Mouse (Mus musculus): ENCODE measurements around the gene St3gal6.

St3gal6 gene

DNA sequence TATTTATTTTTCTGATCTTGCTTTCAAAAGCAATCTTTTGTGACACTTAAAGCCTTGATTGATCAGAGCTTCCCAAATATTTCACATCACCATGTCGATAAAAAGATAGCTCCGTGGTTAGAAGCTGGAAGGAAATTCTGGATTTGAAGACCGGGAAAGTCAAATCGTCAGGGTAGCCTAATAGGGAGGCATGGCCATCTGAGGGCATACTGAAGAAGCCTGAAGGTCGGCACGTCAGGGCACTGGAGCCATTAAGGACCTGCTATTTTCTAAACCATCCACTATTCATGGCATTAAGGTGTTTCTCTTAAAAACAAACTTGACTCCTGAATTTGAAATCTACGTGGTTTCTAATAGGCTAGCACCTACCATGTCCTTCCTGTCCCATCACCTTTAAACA lies 2.1 kb downstream of the St3gal6 start:
- peak in 1 of 2 experiments; percentile 41 for DNase-seq (ENCODE audit: inconsistent age in 2 of 2, low spot score in 1 of 2)

- DNase-seq (ENCODE audit: inconsistent age in 2 of 2, low spot score in 1 of 2) = no peak
Observed at GRCm38 (mm10) chr16:58521182-58521581, 2.9 kb downstream of the St3gal6 start.

- no peak for DNase-seq (ENCODE audit: inconsistent age in 2 of 2, low spot score in 1 of 2)
Observed at GRCm38 (mm10) chr16:58520457-58520856, 3.6 kb downstream of the St3gal6 start.

DNA sequence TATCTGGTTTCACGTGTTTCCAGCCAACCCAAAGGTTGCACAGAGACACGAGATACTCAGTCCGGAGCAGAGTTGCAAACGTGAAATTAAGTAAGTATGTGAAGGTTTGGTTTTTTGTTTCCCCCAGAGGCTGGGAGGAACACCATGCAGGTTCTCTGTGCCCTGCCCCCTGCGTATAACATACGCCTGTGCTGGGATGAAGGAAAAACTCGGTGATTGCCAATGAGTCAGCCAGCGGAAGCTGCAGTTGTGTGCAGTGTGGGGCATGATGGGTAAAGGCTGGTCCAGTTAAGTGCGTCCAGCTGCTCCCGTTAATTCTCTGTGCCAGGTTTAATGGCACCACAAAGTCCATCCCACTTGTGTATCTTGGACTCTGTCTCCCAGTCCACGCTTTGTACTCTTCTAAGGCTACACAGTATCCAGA lies 4.4 kb downstream of the St3gal6 start:
- DNase-seq (ENCODE audit: inconsistent age in 2 of 2, low spot score in 1 of 2) = peak in 1 of 2 experiments; percentile 52

- DNase-seq (ENCODE audit: inconsistent age in 2 of 2, low spot score in 1 of 2) = no peak
Observed at GRCm38 (mm10) chr16:58516960-58517798, 6.9 kb downstream of the St3gal6 start.

DNA sequence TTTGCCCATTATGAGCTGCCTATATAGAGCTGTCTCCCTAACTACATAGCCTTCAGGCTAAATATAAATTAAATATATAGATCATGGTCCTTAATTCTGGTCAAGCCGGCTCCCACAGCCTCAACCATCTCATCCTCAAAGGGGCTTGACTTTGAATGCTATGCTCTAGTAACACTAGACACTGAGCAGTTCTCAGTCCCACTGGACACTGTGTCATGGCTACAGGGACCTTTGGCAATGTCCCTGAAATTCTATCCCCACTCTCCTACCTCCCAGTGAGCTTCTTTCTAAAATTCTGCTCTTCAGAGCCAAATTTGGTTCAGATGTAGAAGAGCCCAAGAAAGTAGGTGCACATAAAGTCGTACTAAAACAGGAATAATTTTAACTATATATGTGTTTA lies 7.9 kb downstream of the St3gal6 start:
- DNase-seq (ENCODE audit: inconsistent age in 2 of 2, low spot score in 1 of 2) = no peak

DNA sequence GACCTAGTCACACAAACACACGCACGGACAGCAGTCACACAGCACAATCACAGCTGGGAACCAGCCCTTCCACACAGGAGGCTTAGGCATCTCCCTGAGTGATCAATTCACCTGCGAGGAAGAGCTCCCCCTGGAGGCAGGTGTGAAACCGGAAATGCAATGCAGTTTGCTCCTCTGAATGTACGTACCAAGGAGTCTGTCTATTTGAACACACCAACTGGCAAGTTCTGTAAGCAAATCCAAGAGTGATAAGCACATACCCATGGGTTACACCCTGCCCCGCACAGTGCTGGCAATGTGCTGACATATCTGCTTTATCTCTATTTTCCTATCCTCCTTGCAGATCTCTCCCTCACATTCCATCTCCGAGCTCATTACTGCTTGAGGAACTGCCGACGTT lies 9.5 kb downstream of the St3gal6 start:
- peak in 1 of 2 experiments; percentile 69 for DNase-seq (ENCODE audit: inconsistent age in 2 of 2, low spot score in 1 of 2)

DNA sequence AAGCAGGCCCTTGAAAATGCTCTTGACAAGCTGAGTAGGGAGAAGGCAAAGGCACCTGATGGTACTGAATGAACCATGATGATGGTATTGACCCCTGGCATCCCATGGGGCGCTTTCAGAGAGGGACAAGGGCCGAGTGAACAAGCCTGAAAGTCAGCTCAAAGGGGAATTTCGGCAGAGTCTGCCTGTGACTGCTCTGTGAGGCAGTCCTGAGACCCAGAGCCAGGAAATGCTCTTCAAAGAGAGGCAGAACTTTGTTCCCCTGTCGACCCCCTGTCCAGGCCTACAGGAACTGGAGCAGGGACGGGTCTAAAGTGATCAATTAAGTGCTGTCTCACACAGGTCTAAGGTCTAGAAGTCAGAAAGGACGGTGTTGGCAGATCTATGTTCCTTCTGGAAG lies 10.3 kb downstream of the St3gal6 start:
- DNase-seq (ENCODE audit: inconsistent age in 2 of 2, low spot score in 1 of 2) = peak in 1 of 2 experiments; percentile 78

DNA sequence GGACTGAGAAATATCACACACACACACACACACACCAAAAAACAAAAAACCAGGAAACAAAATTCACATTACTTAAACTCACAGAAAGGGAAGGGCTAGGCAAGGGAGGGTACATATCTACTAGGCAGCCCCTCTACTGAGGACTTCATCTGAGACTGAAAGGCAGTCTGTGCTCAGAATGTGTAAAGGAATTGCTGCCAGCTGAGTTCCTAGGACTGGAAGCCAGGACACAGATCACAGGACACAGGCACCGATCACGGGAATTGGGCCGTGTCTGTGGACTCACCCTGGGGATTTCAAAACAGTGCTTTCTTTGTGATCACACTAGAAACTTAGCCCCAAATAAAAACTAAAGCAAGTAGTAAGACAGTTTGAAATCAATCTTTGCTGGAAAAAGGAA lies 11.2 kb downstream of the St3gal6 start:
- peak in 1 of 2 experiments; percentile 62 for DNase-seq (ENCODE audit: inconsistent age in 2 of 2, low spot score in 1 of 2)

GRCm38 (mm10) chr16:58512181-58512761 lies 11.8 kb downstream of the St3gal6 start:
- DNase-seq (ENCODE audit: inconsistent age in 2 of 2, low spot score in 1 of 2) = peak in 1 of 2 experiments; percentile 65

DNA sequence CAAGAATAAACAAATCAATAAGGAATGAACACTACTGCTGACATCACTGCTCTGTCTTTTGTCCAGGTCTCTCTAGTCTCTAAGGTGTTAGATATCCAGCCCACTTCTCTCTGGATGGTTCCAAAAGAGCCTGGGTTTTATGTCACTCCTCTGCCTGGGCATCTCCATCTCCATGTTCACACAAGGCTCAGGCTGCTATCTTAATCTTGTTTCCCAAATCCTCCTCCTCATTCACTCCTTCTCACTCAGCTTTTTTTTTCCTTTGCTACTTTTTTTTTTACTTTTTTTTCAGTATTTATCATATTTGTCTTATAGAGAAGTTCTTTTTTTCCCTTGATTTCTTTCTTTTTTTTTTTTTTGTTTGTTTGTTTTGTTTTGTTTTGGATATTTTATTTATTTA lies 19.1 kb downstream of the St3gal6 start:
- no peak for DNase-seq (ENCODE audit: inconsistent age in 2 of 2, low spot score in 1 of 2)

- DNase-seq (ENCODE audit: inconsistent age in 2 of 2, low spot score in 1 of 2) = no peak
Observed at GRCm38 (mm10) chr16:58502566-58502965, 21.5 kb downstream of the St3gal6 start.

- DNase-seq (ENCODE audit: inconsistent age in 2 of 2, low spot score in 1 of 2) = peak in 1 of 2 experiments; percentile 33
Observed at GRCm38 (mm10) chr16:58501760-58502301, 22.2 kb downstream of the St3gal6 start.

DNA sequence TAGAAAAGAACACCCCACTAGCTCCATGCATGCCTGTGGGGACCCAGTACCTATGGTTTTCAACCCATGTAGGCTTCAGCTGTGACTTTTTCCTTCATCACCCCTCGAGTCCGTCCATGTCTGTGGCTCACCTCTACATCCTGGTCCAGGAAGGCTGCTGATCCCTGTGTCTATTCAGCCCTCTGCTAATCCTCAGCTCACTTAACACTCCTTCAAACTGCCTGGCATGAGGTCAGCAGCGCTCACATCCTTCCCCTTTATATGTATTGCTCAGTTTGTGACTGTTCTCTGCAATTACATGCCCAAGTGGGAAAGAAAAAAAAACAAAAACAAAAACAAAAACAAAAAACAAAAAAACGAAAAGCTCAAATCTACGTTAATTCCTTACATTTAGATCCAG lies 24.4 kb downstream of the St3gal6 start:
- no peak for DNase-seq (ENCODE audit: inconsistent age in 2 of 2, low spot score in 1 of 2)

GRCm38 (mm10) chr16:58499172-58499584 lies 24.9 kb downstream of the St3gal6 start:
- DNase-seq (ENCODE audit: inconsistent age in 2 of 2, low spot score in 1 of 2) = no peak

DNA sequence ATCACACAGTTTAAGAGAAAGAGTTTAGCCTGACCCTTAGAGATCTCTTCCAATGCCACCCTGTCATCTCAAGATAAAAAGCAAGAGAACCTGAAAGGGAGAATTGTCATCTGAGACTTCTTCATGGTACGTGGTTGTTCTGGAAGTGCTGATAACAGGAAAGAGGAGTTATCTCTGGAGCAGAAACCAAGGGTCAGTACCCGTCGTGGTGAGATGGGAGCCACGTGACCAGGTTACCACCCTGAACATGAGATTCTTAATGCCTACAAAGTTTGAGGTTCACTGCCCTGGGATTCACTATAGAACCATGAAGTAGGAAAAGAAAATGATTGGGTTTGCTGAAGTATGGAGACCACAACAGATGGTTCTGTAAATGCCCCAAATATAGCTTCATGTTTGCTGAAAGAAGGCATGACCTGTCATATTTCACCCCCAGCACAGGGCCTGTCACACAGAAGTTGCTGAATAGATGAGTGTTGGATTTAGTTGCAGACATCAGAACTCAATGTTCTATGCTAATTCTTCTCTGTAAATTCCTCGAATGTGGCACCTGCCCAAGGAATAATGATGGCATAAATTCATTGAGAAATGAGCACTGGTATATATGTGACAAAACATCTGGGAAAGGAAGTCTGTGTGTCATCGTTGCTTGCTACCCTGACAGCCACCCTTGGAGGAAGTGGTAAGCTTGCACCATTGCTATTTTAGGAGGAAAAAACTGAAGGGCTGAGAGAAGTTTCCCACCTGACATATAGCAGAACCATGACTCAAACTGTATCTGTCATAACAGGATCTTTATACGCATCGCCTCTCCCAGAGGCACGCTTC lies 25.9 kb downstream of the St3gal6 start:
- no peak for DNase-seq (ENCODE audit: inconsistent age in 2 of 2, low spot score in 1 of 2)

DNA sequence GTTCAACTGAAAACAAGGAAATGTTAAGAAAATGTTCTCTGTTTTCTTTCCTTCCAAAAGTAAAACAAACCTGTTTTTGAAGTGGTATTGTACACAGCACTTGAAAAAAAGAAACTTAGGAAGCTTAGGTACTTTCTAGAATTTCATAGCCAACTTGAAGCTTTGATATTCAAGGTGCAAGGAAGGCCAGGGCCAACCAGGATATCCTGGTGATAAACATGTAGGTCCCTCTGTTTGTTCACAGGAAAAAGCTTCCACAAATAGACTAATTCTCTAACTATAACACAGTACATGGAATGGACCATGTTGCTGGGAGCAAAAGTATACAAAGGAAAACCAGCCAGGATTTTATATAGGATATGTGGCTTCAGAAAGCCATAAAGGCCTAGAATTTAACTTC lies 27.3 kb downstream of the St3gal6 start:
- DNase-seq (ENCODE audit: inconsistent age in 2 of 2, low spot score in 1 of 2) = no peak

DNA sequence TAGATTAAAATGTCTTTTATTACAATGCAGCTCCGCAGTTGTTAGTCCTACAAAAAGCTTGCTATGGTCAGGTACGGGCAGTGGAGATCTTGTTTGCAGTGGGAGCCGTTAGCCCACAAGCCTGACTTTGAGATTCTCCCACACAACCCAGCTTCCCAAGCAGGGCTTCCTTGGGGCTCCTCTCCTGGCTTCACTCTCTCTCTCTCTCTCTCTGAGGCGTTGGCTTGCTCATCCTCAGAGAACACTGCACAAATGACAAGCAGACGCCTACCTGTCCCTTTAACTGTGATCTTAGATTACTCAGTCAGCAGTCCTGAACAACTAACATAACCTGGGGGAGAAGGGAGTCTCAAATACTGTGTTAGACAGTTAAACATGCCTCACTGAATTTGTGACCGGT lies 36.2 kb downstream of the St3gal6 start:
- no peak for DNase-seq (ENCODE audit: inconsistent age in 2 of 2, low spot score in 1 of 2)

GRCm38 (mm10) chr16:58482296-58482695 lies 41.7 kb downstream of the St3gal6 start:
- peak in 1 of 2 experiments; percentile 21 for DNase-seq (ENCODE audit: inconsistent age in 2 of 2, low spot score in 1 of 2)

- DNase-seq (ENCODE audit: inconsistent age in 2 of 2, low spot score in 1 of 2) = peak; percentile 43 to 80
Observed at GRCm38 (mm10) chr16:58481906-58482270, 42.2 kb downstream of the St3gal6 start.

GRCm38 (mm10) chr16:58481219-58481905 lies 42.7 kb downstream of the St3gal6 start:
- DNase-seq (ENCODE audit: inconsistent age in 2 of 2, low spot score in 1 of 2) = peak; percentile 24 to 66

All from adrenal gland, adult (tissue).